Mouse (Mus musculus): ENCODE measurements around the gene Prkch. TPM values are rescaled to one million over a fixed set of nuclear protein-coding genes. Genes with fewer than 3 reads are reported as not detected.

The Prkch gene
- polyA plus RNA-seq, 1 experiment, result 7.7 TPM

GRCm38 (mm10) chr12:73617652-73618051, 33.1 kb downstream of the Prkch start:
- DNase-seq (ENCODE audit: low read depth), result no peak
- TF ChIP-seq CTCF (IDR thresholded peaks at IDR 0.05; ENCODE audit: borderline replicate concordance, extremely low read depth, insufficient read depth, insufficient read length) (no peak), POLR2A (IDR thresholded peaks at IDR 0.05; ENCODE audit: borderline replicate concordance, extremely low read depth, insufficient read depth, insufficient read length, poor library complexity, severe bottlenecking) (no peak)

DNA sequence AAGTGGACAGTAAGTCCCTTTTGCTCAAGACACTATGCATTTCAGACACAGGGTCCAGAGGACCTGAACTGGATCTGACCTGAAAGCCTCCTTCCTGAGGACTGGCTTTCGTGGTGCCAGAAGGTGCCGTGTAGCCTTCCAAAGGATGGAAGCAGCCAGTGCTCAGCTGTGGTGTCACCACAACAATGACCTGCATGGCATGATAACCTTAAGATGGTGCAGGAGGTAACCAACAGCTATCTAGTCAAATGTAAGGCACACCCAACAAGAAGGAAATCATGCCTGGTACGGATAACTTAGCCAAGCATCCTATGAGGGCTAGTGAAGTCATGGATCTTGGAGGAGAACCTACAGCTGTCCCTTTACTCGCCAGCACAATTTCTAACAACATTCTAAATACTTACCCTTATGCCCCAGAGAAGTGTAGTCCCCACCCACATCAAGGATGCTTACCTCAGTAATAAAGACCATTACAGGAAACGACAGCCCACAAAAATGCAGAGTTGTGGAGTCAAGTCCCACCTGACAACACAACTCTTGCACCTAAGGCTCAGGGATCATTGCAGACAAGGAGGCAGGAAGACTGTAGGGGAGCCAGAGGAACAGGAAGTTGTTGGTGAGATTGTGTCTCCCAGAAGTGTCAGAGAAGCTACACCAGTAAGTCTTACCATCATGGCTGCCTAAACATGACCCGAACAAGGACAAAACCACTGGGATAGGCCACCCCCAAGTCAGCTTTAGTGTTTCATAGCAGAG, 40.9 kb downstream of the Prkch start:
- no peak for DNase-seq (ENCODE audit: low read depth)
- TF ChIP-seq CTCF (IDR thresholded peaks at IDR 0.05; ENCODE audit: borderline replicate concordance, extremely low read depth, insufficient read depth, insufficient read length) (no peak), POLR2A (IDR thresholded peaks at IDR 0.05; ENCODE audit: borderline replicate concordance, extremely low read depth, insufficient read depth, insufficient read length, poor library complexity, severe bottlenecking) (no peak)

- TF ChIP-seq CTCF (IDR thresholded peaks at IDR 0.05; ENCODE audit: borderline replicate concordance, extremely low read depth, insufficient read depth, insufficient read length) (no peak), POLR2A (IDR thresholded peaks at IDR 0.05; ENCODE audit: borderline replicate concordance, extremely low read depth, insufficient read depth, insufficient read length, poor library complexity, severe bottlenecking) (no peak)
- DNase-seq (ENCODE audit: low read depth), result no peak
These were observed 43.3 kb downstream of the Prkch start for GRCm38 (mm10) chr12:73627902-73628301.

GRCm38 (mm10) chr12:73630596-73630995, 46.0 kb downstream of the Prkch start:
- DNase-seq (ENCODE audit: low read depth), result no peak
- TF ChIP-seq POLR2A (IDR thresholded peaks at IDR 0.05; ENCODE audit: borderline replicate concordance, extremely low read depth, insufficient read depth, insufficient read length, poor library complexity, severe bottlenecking) (no peak), CTCF (IDR thresholded peaks at IDR 0.05; ENCODE audit: borderline replicate concordance, extremely low read depth, insufficient read depth, insufficient read length) (no peak)

GRCm38 (mm10) chr12:73631148-73631547, 46.6 kb downstream of the Prkch start:
- no peak for TF ChIP-seq POLR2A (IDR thresholded peaks at IDR 0.05; ENCODE audit: borderline replicate concordance, extremely low read depth, insufficient read depth, insufficient read length, poor library complexity, severe bottlenecking)
- no peak for DNase-seq (ENCODE audit: low read depth)

DNA sequence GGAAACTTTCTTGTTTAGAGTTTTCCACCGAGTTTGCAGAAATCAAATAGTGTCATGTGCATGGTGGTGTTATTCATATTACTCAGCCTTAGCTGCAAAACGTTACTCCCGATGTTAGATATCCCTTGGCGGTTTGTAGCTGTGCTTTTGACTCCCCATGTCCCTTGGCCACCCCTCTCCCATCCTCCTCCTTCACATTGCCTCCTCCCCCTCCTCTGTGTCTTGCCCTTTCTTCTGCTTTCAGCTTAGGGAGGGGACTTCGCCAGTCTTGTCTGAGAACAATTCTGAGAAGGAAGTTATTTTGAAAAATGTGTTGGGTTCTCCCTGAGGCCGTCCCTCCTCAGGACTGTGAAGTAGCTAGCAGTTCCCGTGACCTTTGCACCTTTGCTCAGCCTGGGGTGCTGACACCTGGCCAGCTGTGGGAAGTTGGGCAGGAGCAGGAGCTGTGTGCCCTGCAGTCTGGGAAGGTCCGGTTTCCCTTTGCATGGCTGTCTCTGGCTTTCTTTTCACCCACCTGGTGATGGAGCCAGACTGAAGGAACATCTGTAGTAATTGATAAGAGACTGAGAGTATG, 48.2 kb downstream of the Prkch start:
- DNase-seq (ENCODE audit: low read depth), result no peak
- TF ChIP-seq POLR2A (IDR thresholded peaks at IDR 0.05; ENCODE audit: borderline replicate concordance, extremely low read depth, insufficient read depth, insufficient read length, poor library complexity, severe bottlenecking), result no peak
- no peak for TF ChIP-seq CTCF (IDR thresholded peaks at IDR 0.05; ENCODE audit: borderline replicate concordance, extremely low read depth, insufficient read depth, insufficient read length)

GRCm38 (mm10) chr12:73633707-73634106, 49.1 kb downstream of the Prkch start:
- TF ChIP-seq CTCF (IDR thresholded peaks at IDR 0.05; ENCODE audit: borderline replicate concordance, extremely low read depth, insufficient read depth, insufficient read length) (no peak), POLR2A (IDR thresholded peaks at IDR 0.05; ENCODE audit: borderline replicate concordance, extremely low read depth, insufficient read depth, insufficient read length, poor library complexity, severe bottlenecking) (no peak)
- no peak for DNase-seq (ENCODE audit: low read depth)

DNA sequence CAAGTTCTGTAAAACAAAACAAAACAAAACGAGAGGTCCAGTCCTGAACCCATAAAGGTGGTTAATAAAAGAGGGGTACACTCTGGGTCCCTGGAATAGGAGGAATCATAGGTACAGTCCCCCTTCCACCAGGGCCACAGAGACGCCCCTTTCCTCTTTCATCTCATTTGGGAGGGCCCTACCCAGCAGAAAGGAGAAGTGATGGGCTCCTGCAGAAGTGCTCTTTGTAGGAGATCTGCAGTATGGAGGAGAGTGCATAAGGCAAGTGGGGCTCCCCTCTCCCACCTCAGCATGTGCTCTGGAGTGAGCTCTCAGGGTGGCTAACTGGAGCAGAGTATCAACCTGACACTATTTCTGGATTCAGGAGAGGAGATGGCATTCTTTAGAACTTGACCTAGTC, 55.0 kb downstream of the Prkch start:
- no peak for DNase-seq (ENCODE audit: low read depth)

GRCm38 (mm10) chr12:73641183-73641582, 56.6 kb downstream of the Prkch start:
- TF ChIP-seq CTCF (IDR thresholded peaks at IDR 0.05; ENCODE audit: borderline replicate concordance, extremely low read depth, insufficient read depth, insufficient read length), result no peak
- no peak for TF ChIP-seq POLR2A (IDR thresholded peaks at IDR 0.05; ENCODE audit: borderline replicate concordance, extremely low read depth, insufficient read depth, insufficient read length, poor library complexity, severe bottlenecking)
- DNase-seq (ENCODE audit: low read depth), result no peak

More for the DNA sequence above, 55.0 kb downstream of the Prkch start:
- no peak for TF ChIP-seq CTCF (IDR thresholded peaks at IDR 0.05; ENCODE audit: borderline replicate concordance, extremely low read depth, insufficient read depth, insufficient read length)

DNA sequence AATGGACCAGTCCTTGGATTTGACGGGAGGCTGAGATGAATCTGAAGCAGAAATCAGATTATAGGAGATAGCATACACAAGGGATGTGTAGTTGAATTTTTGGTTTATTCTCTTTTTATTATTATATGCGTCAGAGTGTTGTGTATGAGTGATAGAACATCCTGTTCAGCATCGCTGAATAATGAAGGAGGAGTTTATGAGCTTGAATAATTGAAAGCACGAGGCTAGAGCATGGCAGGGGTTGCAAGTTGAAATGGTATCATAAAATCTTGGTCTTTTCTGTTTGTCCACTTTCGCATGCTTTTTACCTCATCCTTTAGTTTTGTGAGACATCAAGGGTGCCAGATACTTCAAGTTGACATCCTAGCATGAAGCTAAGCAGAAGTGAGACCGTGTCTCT, 60.6 kb downstream of the Prkch start:
- no peak for DNase-seq (ENCODE audit: low read depth)
- TF ChIP-seq CTCF (IDR thresholded peaks at IDR 0.05; ENCODE audit: borderline replicate concordance, extremely low read depth, insufficient read depth, insufficient read length) (no peak), POLR2A (IDR thresholded peaks at IDR 0.05; ENCODE audit: borderline replicate concordance, extremely low read depth, insufficient read depth, insufficient read length, poor library complexity, severe bottlenecking) (no peak)

DNA sequence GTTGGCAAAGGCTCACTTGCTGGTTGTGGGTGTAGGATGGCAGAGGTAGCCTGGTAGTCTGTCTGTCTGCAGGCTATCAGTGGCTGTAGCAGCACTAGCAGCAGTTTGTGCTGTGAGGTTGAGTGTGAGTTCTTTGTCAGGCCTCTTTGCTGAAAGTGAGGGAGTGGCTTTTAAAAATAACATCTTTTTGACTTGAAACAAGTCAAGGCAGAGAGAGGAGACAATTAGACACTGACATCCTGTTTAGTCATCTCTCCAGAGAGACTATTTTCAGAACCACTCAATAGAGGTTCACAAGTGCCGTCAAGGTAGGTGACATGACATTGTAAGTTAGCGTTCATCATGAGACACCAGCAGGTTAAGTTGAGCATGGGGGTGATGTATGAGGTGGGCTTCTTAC, 63.1 kb downstream of the Prkch start:
- TF ChIP-seq POLR2A (IDR thresholded peaks at IDR 0.05; ENCODE audit: borderline replicate concordance, extremely low read depth, insufficient read depth, insufficient read length, poor library complexity, severe bottlenecking), result no peak
- no peak for TF ChIP-seq CTCF (IDR thresholded peaks at IDR 0.05; ENCODE audit: borderline replicate concordance, extremely low read depth, insufficient read depth, insufficient read length)
- no peak for DNase-seq (ENCODE audit: low read depth)

DNA sequence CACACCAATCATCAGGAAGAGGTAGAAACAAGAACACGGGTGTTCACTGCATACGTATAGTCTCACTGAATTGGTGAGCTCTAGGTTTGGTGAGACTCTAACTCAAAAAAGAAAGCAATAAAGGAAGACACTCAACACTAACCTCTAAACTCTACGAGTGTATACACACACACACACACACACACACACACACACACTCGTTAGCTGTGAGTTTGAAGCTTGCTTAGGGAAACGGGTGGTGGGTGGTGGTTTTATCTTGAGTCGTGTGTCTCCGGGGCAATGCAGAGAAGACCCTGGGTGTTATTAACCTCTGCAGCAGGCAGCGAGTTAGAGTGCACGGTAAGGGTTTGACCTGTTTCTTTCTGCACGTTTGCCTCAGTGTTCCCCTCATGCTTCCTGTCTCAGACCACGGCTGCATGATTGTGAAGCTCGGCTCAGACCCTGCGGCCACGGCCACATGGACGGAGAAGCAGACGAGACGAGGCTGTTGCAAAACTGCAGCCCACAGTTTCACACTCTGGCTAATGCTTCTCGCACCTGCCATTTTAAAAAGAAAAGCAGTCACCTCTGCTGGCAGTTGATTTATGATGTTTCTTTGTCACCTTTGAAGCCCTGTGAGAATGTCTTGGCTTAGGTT, 72.1 kb downstream of the Prkch start:
- TF ChIP-seq POLR2A (IDR thresholded peaks at IDR 0.05; ENCODE audit: borderline replicate concordance, extremely low read depth, insufficient read depth, insufficient read length, poor library complexity, severe bottlenecking) (no peak), CTCF (IDR thresholded peaks at IDR 0.05; ENCODE audit: borderline replicate concordance, extremely low read depth, insufficient read depth, insufficient read length) (no peak)
- no peak for DNase-seq (ENCODE audit: low read depth)

Data from brain, embryonic 14.5 days (tissue).